Mouse (Mus musculus): ENCODE results near the gene M6pr.
A peak's percentile ranks its signal among the peaks of the same experiment; 100 is the strongest.

Gene M6pr

GRCm38 (mm10) chr6:122308505-122309393 is at the start of gene M6pr:
TSS of gene M6pr (plus strand) at chr6:122308720.
- DNase-seq = peak; percentile 94

- DNase-seq = no peak
Observed at GRCm38 (mm10) chr6:122262543-122262942, 46.0 kb upstream of the M6pr start.

GRCm38 (mm10) chr6:122268561-122268960 is 40.0 kb upstream of the M6pr start:
- no peak for DNase-seq

- no peak for DNase-seq
Observed at GRCm38 (mm10) chr6:122269170-122269569, 39.4 kb upstream of the M6pr start.

GRCm38 (mm10) chr6:122270152-122270551 is 38.4 kb upstream of the M6pr start:
- no peak for DNase-seq

- DNase-seq = no peak
Observed at GRCm38 (mm10) chr6:122274546-122274945, 34.0 kb upstream of the M6pr start.

- no peak for DNase-seq
Observed at GRCm38 (mm10) chr6:122276565-122276964, 32.0 kb upstream of the M6pr start.

GRCm38 (mm10) chr6:122282782-122283181 is 25.7 kb upstream of the M6pr start, which contains the start of gene Klrg1:
TSS of gene Klrg1 (minus strand) at chr6:122282882.
- no peak for DNase-seq

- no peak for DNase-seq
Observed at GRCm38 (mm10) chr6:122283429-122283828, 25.1 kb upstream of the M6pr start.

GRCm38 (mm10) chr6:122284304-122284703 is 24.2 kb upstream of the M6pr start:
- no peak for DNase-seq

- no peak for DNase-seq
Observed at GRCm38 (mm10) chr6:122284823-122285222, 23.7 kb upstream of the M6pr start.

GRCm38 (mm10) chr6:122288263-122288662 is 20.3 kb upstream of the M6pr start:
- no peak for DNase-seq

GRCm38 (mm10) chr6:122289313-122289712 is 19.2 kb upstream of the M6pr start:
- no peak for DNase-seq

GRCm38 (mm10) chr6:122290253-122290652 is 18.3 kb upstream of the M6pr start:
- DNase-seq = no peak

- no peak for DNase-seq
Observed at GRCm38 (mm10) chr6:122291264-122291663, 17.3 kb upstream of the M6pr start.

GRCm38 (mm10) chr6:122291735-122292134 is 16.8 kb upstream of the M6pr start:
- no peak for DNase-seq

- no peak for DNase-seq
Observed at GRCm38 (mm10) chr6:122292184-122292583, 16.3 kb upstream of the M6pr start.

- no peak for DNase-seq
Observed at GRCm38 (mm10) chr6:122293121-122293520, 15.4 kb upstream of the M6pr start.

- no peak for DNase-seq
Observed at GRCm38 (mm10) chr6:122293796-122294195, 14.7 kb upstream of the M6pr start.

GRCm38 (mm10) chr6:122294290-122294689 is 14.2 kb upstream of the M6pr start:
- no peak for DNase-seq

GRCm38 (mm10) chr6:122295242-122295641 is 13.3 kb upstream of the M6pr start:
- no peak for DNase-seq

GRCm38 (mm10) chr6:122296918-122297278 is 11.6 kb upstream of the M6pr start:
- no peak for DNase-seq

- no peak for DNase-seq
Observed at GRCm38 (mm10) chr6:122297279-122298222, 11.0 kb upstream of the M6pr start.

GRCm38 (mm10) chr6:122298223-122298609 is 10.3 kb upstream of the M6pr start:
- no peak for DNase-seq

Data from thymus, postnatal 14 days (tissue).